Mouse (Mus musculus): Measurements from ENCODE around the gene Mybl2. TPM values are rescaled to one million over a fixed set of nuclear protein-coding genes. Genes with fewer than 3 reads are reported as not detected.

Mybl2 gene
- polyA plus RNA-seq, 2 experiments, result 18.9 to 26.0 TPM

DNA sequence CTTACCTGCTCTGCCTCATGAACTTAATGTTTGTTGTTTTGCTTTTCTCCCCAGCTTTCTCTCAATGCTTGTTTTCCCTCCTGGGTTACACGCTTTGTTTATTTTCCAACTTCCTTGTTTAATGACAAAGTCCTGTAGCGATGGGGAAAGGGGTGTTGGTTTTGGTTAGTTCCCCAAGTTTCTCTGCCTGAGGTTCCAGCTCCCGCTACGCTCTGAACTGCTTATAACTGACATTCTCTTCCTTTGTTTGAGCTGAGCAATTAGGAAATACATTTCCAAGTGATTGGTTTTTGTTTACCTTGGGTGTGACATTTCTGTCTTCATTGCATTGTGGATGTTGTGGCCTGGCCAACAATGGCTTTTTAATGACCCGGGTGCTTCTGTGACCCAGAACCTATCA, 46.1 kb downstream of the Mybl2 start:
- Histone ChIP-seq H3K27me3 (ENCODE audit: control insufficient read depth, insufficient read depth, low read length) (0 out of 2 replicates have a peak, but pooled peaks cover 3% of the 10 kb centered on the region), H3K9ac (ENCODE audit: low read depth, low read length, severe bottlenecking) (no peak overlapping the region), H3K9me3 (ENCODE audit: control insufficient read depth, low read length) (no peaks in the 10 kb centered on the region), H3K4me3 (replicated peaks; ENCODE audit: low read length) (no peak overlapping the region), H3K4me2 (replicated peaks; ENCODE audit: low read depth, low read length, severe bottlenecking) (no peak overlapping the region), H3K27ac (replicated peaks; ENCODE audit: low read depth, low read length) (no peak overlapping the region), H3K4me1 (ENCODE audit: control insufficient read depth, insufficient read depth, low read length) (no peaks in the 10 kb centered on the region; the same call in 1 of the 2 replicates), H3K36me3 (ENCODE audit: control insufficient read depth, insufficient read depth, low read length) (no peaks in the 10 kb centered on the region)
- TF ChIP-seq POLR2A (IDR thresholded peaks at IDR 0.05; ENCODE audit: borderline replicate concordance, extremely low read depth, insufficient read depth, insufficient read length), result no peak
- ATAC-seq (ENCODE audit: low FRiP score, low read depth) (no peak), DNase-seq (ENCODE audit: low spot score) (no peak)
- 67% methylated on average over 5 of the region's 5 CpGs for WGBS

DNA sequence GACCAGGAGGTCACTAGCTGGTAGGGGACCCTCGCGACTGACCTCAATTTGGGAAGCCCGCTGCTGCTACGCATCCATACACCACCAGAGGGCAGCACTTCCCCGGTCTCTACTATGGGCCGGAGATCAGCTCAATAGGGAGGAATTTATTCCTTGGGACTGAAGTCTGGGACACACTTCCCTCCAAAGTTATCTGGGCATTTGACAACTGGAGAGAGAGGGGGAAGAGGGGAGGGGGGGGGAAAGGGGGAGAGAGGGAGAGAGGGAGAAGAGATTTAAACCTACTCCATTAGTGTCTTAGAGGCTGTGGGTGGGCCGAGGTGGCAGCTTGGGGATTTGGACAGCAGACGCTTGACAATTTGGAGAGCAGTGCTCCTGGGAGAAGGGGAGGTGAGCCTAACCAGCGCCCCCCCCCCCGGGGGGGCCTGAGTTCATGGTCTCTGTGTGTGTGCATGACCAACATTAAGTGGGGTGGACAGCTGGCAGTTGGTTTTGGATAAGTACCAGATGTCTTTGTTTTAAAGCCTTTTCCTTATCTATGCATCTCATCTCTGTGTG, 47.2 kb downstream of the Mybl2 start:
- no peak overlapping the region for H3K4me2 ChIP-seq (replicated peaks; ENCODE audit: low read depth, low read length, severe bottlenecking)
- H3K9me3 ChIP-seq (ENCODE audit: control insufficient read depth, low read length), result no peaks in the 10 kb centered on the region
- H3K27me3 ChIP-seq (ENCODE audit: control insufficient read depth, insufficient read depth, low read length), result 0 out of 2 replicates have a peak, but pooled peaks cover 3% of the 10 kb centered on the region
- H3K27ac ChIP-seq (replicated peaks; ENCODE audit: low read depth, low read length), result no peak overlapping the region
- no peak overlapping the region for H3K4me3 ChIP-seq (replicated peaks; ENCODE audit: low read length)
- DNase-seq (ENCODE audit: low spot score), result peak; percentile 52
- WGBS, result 6% methylated on average over 10 of the region's 10 CpGs
- no peak overlapping the region for H3K9ac ChIP-seq (ENCODE audit: low read depth, low read length, severe bottlenecking)
- no peak for TF ChIP-seq POLR2A (IDR thresholded peaks at IDR 0.05; ENCODE audit: borderline replicate concordance, extremely low read depth, insufficient read depth, insufficient read length)
- no peaks in the 10 kb centered on the region; the same call in 1 of the 2 replicates for H3K4me1 ChIP-seq (ENCODE audit: control insufficient read depth, insufficient read depth, low read length)
- H3K36me3 ChIP-seq (ENCODE audit: control insufficient read depth, insufficient read depth, low read length), result no peaks in the 10 kb centered on the region
- ATAC-seq (ENCODE audit: low FRiP score, low read depth), result no peak

DNA sequence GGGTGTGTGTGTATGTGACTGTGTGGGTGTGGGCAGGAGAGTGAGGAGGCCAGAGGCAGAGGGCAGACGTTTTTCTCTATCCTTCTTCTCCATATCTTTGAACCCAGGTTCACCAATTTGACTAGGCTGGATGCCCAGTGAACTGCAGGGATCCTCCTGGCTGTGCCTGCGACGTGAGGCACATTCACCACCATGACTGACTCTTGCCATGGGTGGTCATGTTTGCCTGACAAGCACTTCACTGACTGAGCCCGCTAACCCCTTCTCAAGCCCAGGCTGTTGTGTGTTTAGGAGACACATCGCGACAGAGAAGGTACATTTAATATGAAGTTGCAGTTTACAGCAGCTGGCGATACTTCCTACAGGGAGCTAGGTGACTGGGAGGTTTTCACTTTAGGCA, 47.7 kb downstream of the Mybl2 start:
- WGBS, result 54% methylated on average over 7 of the region's 7 CpGs
- no peak for ATAC-seq (ENCODE audit: low FRiP score, low read depth)
- no peak for TF ChIP-seq POLR2A (IDR thresholded peaks at IDR 0.05; ENCODE audit: borderline replicate concordance, extremely low read depth, insufficient read depth, insufficient read length)

DNA sequence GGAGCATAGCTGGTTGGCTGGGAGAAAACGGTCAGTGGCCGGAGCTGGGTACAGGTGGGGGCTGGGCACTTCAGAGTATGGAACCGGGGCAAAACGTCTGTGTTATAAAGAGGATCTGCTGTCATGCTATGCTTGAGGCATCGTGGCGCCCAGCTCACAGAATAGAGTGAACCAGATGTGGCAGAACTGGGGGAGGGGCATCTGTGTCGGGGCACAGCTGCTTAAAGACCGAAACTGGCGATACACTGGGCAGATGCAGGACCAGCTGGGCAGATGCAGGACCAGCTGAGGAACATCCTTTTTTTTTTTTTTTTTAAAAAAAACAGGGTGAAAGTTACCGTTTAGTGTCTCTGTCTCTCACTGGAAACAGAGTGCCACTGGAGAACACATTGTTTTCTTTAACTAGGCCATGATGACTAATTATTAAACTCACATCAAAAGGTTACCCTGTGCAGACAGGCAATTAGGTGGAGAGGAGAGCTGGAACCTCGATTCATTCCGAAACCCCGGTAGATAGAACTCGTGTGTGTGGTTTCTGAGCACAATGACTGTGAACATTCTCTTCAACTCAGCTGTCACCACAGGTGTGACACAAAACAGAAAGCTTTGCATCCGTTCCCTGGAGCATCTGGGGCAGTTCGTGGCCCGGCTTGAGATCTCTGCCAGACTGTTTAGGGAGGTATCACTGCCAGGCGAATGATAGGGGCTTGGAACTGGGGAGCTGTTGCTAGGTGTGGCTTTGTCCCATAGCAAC, 48.6 kb downstream of the Mybl2 start:
- no peak for TF ChIP-seq POLR2A (IDR thresholded peaks at IDR 0.05; ENCODE audit: borderline replicate concordance, extremely low read depth, insufficient read depth, insufficient read length)
- Histone ChIP-seq H3K4me3 (replicated peaks; ENCODE audit: low read length) (no peak overlapping the region), H3K9ac (ENCODE audit: low read depth, low read length, severe bottlenecking) (no peak overlapping the region), H3K4me1 (ENCODE audit: control insufficient read depth, insufficient read depth, low read length) (no peaks in the 10 kb centered on the region; the same call in 1 of the 2 replicates), H3K27ac (replicated peaks; ENCODE audit: low read depth, low read length) (no peak overlapping the region), H3K4me2 (replicated peaks; ENCODE audit: low read depth, low read length, severe bottlenecking) (no peak overlapping the region), H3K27me3 (ENCODE audit: control insufficient read depth, insufficient read depth, low read length) (0 out of 2 replicates have a peak, but pooled peaks cover 3% of the 10 kb centered on the region), H3K36me3 (ENCODE audit: control insufficient read depth, insufficient read depth, low read length) (no peaks in the 10 kb centered on the region), H3K9me3 (ENCODE audit: control insufficient read depth, low read length) (no peaks in the 10 kb centered on the region)
- DNase-seq (ENCODE audit: low spot score) (no peak), ATAC-seq (ENCODE audit: low FRiP score, low read depth) (peak; percentile 36; the same call in 1 of the 2 replicates)
- 30% methylated on average over 18 of the region's 18 CpGs for WGBS

More for the DNA sequence above, 47.7 kb downstream of the Mybl2 start:
- no peak for DNase-seq (ENCODE audit: low spot score)
- H3K4me3 ChIP-seq (replicated peaks; ENCODE audit: low read length), result no peak overlapping the region
- no peak overlapping the region for H3K4me2 ChIP-seq (replicated peaks; ENCODE audit: low read depth, low read length, severe bottlenecking)
- no peaks in the 10 kb centered on the region for H3K9me3 ChIP-seq (ENCODE audit: control insufficient read depth, low read length)
- no peaks in the 10 kb centered on the region for H3K36me3 ChIP-seq (ENCODE audit: control insufficient read depth, insufficient read depth, low read length)
- H3K27me3 ChIP-seq (ENCODE audit: control insufficient read depth, insufficient read depth, low read length), result 0 out of 2 replicates have a peak, but pooled peaks cover 3% of the 10 kb centered on the region
- H3K4me1 ChIP-seq (ENCODE audit: control insufficient read depth, insufficient read depth, low read length), result no peaks in the 10 kb centered on the region; the same call in 1 of the 2 replicates
- no peak overlapping the region for H3K9ac ChIP-seq (ENCODE audit: low read depth, low read length, severe bottlenecking)
- no peak overlapping the region for H3K27ac ChIP-seq (replicated peaks; ENCODE audit: low read depth, low read length)

DNA sequence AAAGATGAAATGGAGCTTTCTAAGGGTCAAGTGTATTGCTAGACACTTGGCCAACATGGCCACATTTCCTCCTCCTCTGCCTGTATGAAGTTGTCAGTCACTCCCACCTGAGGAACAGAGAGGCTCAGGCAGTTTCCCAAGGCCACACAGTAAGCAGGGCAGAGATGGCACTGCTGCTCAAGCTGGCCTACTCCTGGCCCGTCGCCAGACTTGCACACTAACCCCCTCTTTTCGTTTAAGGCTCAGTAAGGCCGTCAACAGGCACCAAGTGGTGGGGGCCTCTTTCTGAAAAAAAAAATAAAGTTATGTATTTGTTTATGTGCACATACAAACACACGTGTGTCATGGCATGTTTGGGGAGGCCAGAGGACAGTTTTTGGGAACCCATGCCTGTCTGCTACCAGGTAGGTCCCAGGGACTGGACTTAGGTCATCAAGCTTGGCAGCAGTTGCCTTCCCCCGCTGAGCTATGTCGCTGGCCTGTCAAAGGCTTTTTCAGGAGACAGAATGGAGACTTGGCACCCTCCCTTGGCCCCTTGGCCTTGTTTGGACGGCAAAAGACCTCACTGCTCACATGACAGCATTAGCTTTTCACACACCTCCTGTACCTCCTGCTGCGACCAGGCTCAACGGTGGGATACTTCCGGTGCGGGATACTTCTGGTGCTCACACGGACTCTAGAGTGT, 49.7 kb downstream of the Mybl2 start:
- H3K9ac ChIP-seq (ENCODE audit: low read depth, low read length, severe bottlenecking), result no peak overlapping the region
- no peaks in the 10 kb centered on the region; the same call in 1 of the 2 replicates for H3K4me1 ChIP-seq (ENCODE audit: control insufficient read depth, insufficient read depth, low read length)
- H3K27ac ChIP-seq (replicated peaks; ENCODE audit: low read depth, low read length), result no peak overlapping the region
- 0 out of 2 replicates have a peak, but pooled peaks cover 3% of the 10 kb centered on the region for H3K27me3 ChIP-seq (ENCODE audit: control insufficient read depth, insufficient read depth, low read length)
- no peaks in the 10 kb centered on the region for H3K36me3 ChIP-seq (ENCODE audit: control insufficient read depth, insufficient read depth, low read length)
- no peak for DNase-seq (ENCODE audit: low spot score)
- TF ChIP-seq POLR2A (IDR thresholded peaks at IDR 0.05; ENCODE audit: borderline replicate concordance, extremely low read depth, insufficient read depth, insufficient read length), result no peak
- 78% methylated on average over 13 of the region's 13 CpGs for WGBS
- ATAC-seq (ENCODE audit: low FRiP score, low read depth), result no peak
- no peak overlapping the region for H3K4me3 ChIP-seq (replicated peaks; ENCODE audit: low read length)
- H3K9me3 ChIP-seq (ENCODE audit: control insufficient read depth, low read length), result no peaks in the 10 kb centered on the region
- no peak overlapping the region for H3K4me2 ChIP-seq (replicated peaks; ENCODE audit: low read depth, low read length, severe bottlenecking)
